Mouse (Mus musculus) adrenal gland, adult 2 months (tissue): ENCODE measurements at regions not wholly inside any gene's neighbourhood (a gene's known extent, or its start where the extent isn't known, plus 50 kb on each side); places are given as distances from the start of the nearest gene placed in this dataset.

Experiments
- DNase-seq: peaks from one replicate; pipeline ENCODE4 v3.0.0; 2021

GRCm38 (mm10) chrX:162210848-162211247 is 51.3 kb upstream of the Nhs start:
- no peak for DNase-seq
